Mouse (Mus musculus): ENCODE measurements around the gene Clcn2. TPM values are rescaled to one million over a fixed set of nuclear protein-coding genes. Genes with fewer than 3 reads are reported as not detected.
A peak's percentile ranks its signal among the peaks of the same experiment; 100 is the strongest.

The Clcn2 gene
- polyA plus RNA-seq, 1 experiment from 2014 or later = 5.7 TPM

GRCm38 (mm10) chr16:20701729-20702521, 15.6 kb downstream of the Clcn2 start:
- WGBS (ENCODE audit: insufficient replicate concordance) = 37% methylated on average over 12 of the region's 12 CpGs
- H3K36me3 ChIP-seq (ENCODE audit: control insufficient read depth, insufficient read depth, low read length) = peaks cover 3% of the 10 kb centered on the region; the same call in 1 of the 2 replicates
- H3K27ac ChIP-seq (ENCODE audit: low read depth, low read length) = no peak overlapping the region
- no peak overlapping the region for H3K4me3 ChIP-seq (ENCODE audit: low read depth, low read length)
- no peak overlapping the region for H3K9ac ChIP-seq (ENCODE audit: low read depth, low read length)
- peak overlapping the region; percentile 19 for H3K4me2 ChIP-seq
- H3K4me1 ChIP-seq (ENCODE audit: control insufficient read depth, insufficient read depth, low read length) = peaks cover 15% of the 10 kb centered on the region
- ATAC-seq (replicated peaks; ENCODE audit: insufficient number of reproducible peaks, low FRiP score, low TSS enrichment) = 0 out of 2 replicates have a peak, but pooled peaks have one; percentile 20
- 0 out of 2 replicates have a peak, but pooled peaks cover 2% of the 10 kb centered on the region for H3K27me3 ChIP-seq (ENCODE audit: control insufficient read depth, insufficient read depth, low read length)
- no peaks in the 10 kb centered on the region for H3K9me3 ChIP-seq (replicated peaks; ENCODE audit: control insufficient read depth, low read length)

GRCm38 (mm10) chr16:20701316-20701715, 16.2 kb downstream of the Clcn2 start:
- no peaks in the 10 kb centered on the region for H3K36me3 ChIP-seq (ENCODE audit: control insufficient read depth, insufficient read depth, low read length)
- no peak overlapping the region for H3K27ac ChIP-seq (ENCODE audit: low read depth, low read length)
- H3K9ac ChIP-seq (ENCODE audit: low read depth, low read length) = no peak overlapping the region
- ATAC-seq (replicated peaks; ENCODE audit: insufficient number of reproducible peaks, low FRiP score, low TSS enrichment) = no peak
- 56% methylated on average over 7 of the region's 7 CpGs for WGBS (ENCODE audit: insufficient replicate concordance)
- H3K4me2 ChIP-seq = no peak overlapping the region
- peaks cover 15% of the 10 kb centered on the region for H3K4me1 ChIP-seq (ENCODE audit: control insufficient read depth, insufficient read depth, low read length)
- peaks cover 5% of the 10 kb centered on the region; the same call in 1 of the 2 replicates for H3K27me3 ChIP-seq (ENCODE audit: control insufficient read depth, insufficient read depth, low read length)
- no peaks in the 10 kb centered on the region for H3K9me3 ChIP-seq (replicated peaks; ENCODE audit: control insufficient read depth, low read length)
- H3K4me3 ChIP-seq (ENCODE audit: low read depth, low read length) = no peak overlapping the region

- ATAC-seq (replicated peaks; ENCODE audit: insufficient number of reproducible peaks, low FRiP score, low TSS enrichment) = no peak
- WGBS (ENCODE audit: insufficient replicate concordance) = 47% methylated on average over 5 of the region's 5 CpGs
- no peak overlapping the region for H3K4me2 ChIP-seq
- peaks cover 12% of the 10 kb centered on the region; the same call in 1 of the 2 replicates for H3K27me3 ChIP-seq (ENCODE audit: control insufficient read depth, insufficient read depth, low read length)
- no peak overlapping the region for H3K9ac ChIP-seq (ENCODE audit: low read depth, low read length)
- H3K9me3 ChIP-seq (replicated peaks; ENCODE audit: control insufficient read depth, low read length) = no peaks in the 10 kb centered on the region
- peaks cover 21% of the 10 kb centered on the region for H3K4me1 ChIP-seq (ENCODE audit: control insufficient read depth, insufficient read depth, low read length)
- H3K36me3 ChIP-seq (ENCODE audit: control insufficient read depth, insufficient read depth, low read length) = no peaks in the 10 kb centered on the region
- no peak overlapping the region for H3K27ac ChIP-seq (ENCODE audit: low read depth, low read length)
- no peak overlapping the region for H3K4me3 ChIP-seq (ENCODE audit: low read depth, low read length)
Observed at GRCm38 (mm10) chr16:20700036-20700435, 17.5 kb downstream of the Clcn2 start.

GRCm38 (mm10) chr16:20699266-20699665, 18.3 kb downstream of the Clcn2 start:
- Histone ChIP-seq H3K27ac (ENCODE audit: low read depth, low read length) (no peak overlapping the region), H3K4me2 (no peak overlapping the region), H3K36me3 (ENCODE audit: control insufficient read depth, insufficient read depth, low read length) (no peaks in the 10 kb centered on the region), H3K4me1 (ENCODE audit: control insufficient read depth, insufficient read depth, low read length) (peaks cover 21% of the 10 kb centered on the region), H3K27me3 (ENCODE audit: control insufficient read depth, insufficient read depth, low read length) (peaks cover 17% of the 10 kb centered on the region; the same call in 1 of the 2 replicates), H3K9ac (ENCODE audit: low read depth, low read length) (no peak overlapping the region), H3K4me3 (ENCODE audit: low read depth, low read length) (no peak overlapping the region), H3K9me3 (replicated peaks; ENCODE audit: control insufficient read depth, low read length) (no peaks in the 10 kb centered on the region)
- 66% methylated on average over 5 of the region's 5 CpGs for WGBS (ENCODE audit: insufficient replicate concordance)
- ATAC-seq (replicated peaks; ENCODE audit: insufficient number of reproducible peaks, low FRiP score, low TSS enrichment) = no peak

- Histone ChIP-seq H3K27ac (ENCODE audit: low read depth, low read length) (no peak overlapping the region), H3K9me3 (replicated peaks; ENCODE audit: control insufficient read depth, low read length) (no peaks in the 10 kb centered on the region), H3K27me3 (ENCODE audit: control insufficient read depth, insufficient read depth, low read length) (peaks cover 17% of the 10 kb centered on the region; the same call in 1 of the 2 replicates), H3K4me3 (ENCODE audit: low read depth, low read length) (peak overlapping the region; percentile 34), H3K4me2 (peak overlapping the region; percentile 65), H3K36me3 (ENCODE audit: control insufficient read depth, insufficient read depth, low read length) (peaks cover 5% of the 10 kb centered on the region), H3K4me1 (ENCODE audit: control insufficient read depth, insufficient read depth, low read length) (peaks cover 15% of the 10 kb centered on the region; the same call in 1 of the 2 replicates), H3K9ac (ENCODE audit: low read depth, low read length) (peak overlapping the region; percentile 59)
- WGBS (ENCODE audit: insufficient replicate concordance) = 3% methylated on average over 46 of the region's 46 CpGs
- ATAC-seq (replicated peaks; ENCODE audit: insufficient number of reproducible peaks, low FRiP score, low TSS enrichment) = peak; percentile 51
Observed at GRCm38 (mm10) chr16:20695622-20696323, 21.8 kb downstream of the Clcn2 start.

- Histone ChIP-seq H3K27ac (ENCODE audit: low read depth, low read length) (no peak overlapping the region), H3K9me3 (replicated peaks; ENCODE audit: control insufficient read depth, low read length) (no peaks in the 10 kb centered on the region), H3K4me2 (no peak overlapping the region), H3K4me3 (ENCODE audit: low read depth, low read length) (no peak overlapping the region), H3K36me3 (ENCODE audit: control insufficient read depth, insufficient read depth, low read length) (peaks cover 13% of the 10 kb centered on the region), H3K4me1 (ENCODE audit: control insufficient read depth, insufficient read depth, low read length) (peaks cover 15% of the 10 kb centered on the region; the same call in 1 of the 2 replicates), H3K9ac (ENCODE audit: low read depth, low read length) (no peak overlapping the region), H3K27me3 (ENCODE audit: control insufficient read depth, insufficient read depth, low read length) (peaks cover 17% of the 10 kb centered on the region; the same call in 1 of the 2 replicates)
- 73% methylated on average over 8 of the region's 8 CpGs for WGBS (ENCODE audit: insufficient replicate concordance)
- ATAC-seq (replicated peaks; ENCODE audit: insufficient number of reproducible peaks, low FRiP score, low TSS enrichment) = no peak
Observed at GRCm38 (mm10) chr16:20694781-20695180, 22.8 kb downstream of the Clcn2 start.

- peak; percentile 90 for ATAC-seq (replicated peaks; ENCODE audit: insufficient number of reproducible peaks, low FRiP score, low TSS enrichment)
- Histone ChIP-seq H3K27me3 (ENCODE audit: control insufficient read depth, insufficient read depth, low read length) (peaks cover 15% of the 10 kb centered on the region; the same call in 1 of the 2 replicates), H3K36me3 (ENCODE audit: control insufficient read depth, insufficient read depth, low read length) (peaks cover 25% of the 10 kb centered on the region), H3K4me3 (ENCODE audit: low read depth, low read length) (peak within 1 kb of the TSS; percentile 65), H3K9me3 (replicated peaks; ENCODE audit: control insufficient read depth, low read length) (no peaks in the 10 kb centered on the region), H3K9ac (ENCODE audit: low read depth, low read length) (peak within 1 kb of the TSS; percentile 85), H3K4me1 (ENCODE audit: control insufficient read depth, insufficient read depth, low read length) (peaks cover 15% of the 10 kb centered on the region; the same call in 1 of the 2 replicates), H3K4me2 (peak within 1 kb of the TSS; percentile 86), H3K27ac (ENCODE audit: low read depth, low read length) (peak within 1 kb of the TSS; percentile 76)
- WGBS (ENCODE audit: insufficient replicate concordance) = under 1% methylated on average over 36 of the region's 37 CpGs
Observed at GRCm38 (mm10) chr16:20693111-20693701, 24.3 kb downstream of the Clcn2 start, which contains the start of gene Fam131a. Gene Fam131a, plus strand, starts transcription at chr16:20693241.

- Histone ChIP-seq H3K4me1 (ENCODE audit: control insufficient read depth, insufficient read depth, low read length) (peaks cover 15% of the 10 kb centered on the region; the same call in 1 of the 2 replicates), H3K4me3 (ENCODE audit: low read depth, low read length) (no peak overlapping the region), H3K9me3 (replicated peaks; ENCODE audit: control insufficient read depth, low read length) (no peaks in the 10 kb centered on the region), H3K36me3 (ENCODE audit: control insufficient read depth, insufficient read depth, low read length) (peaks cover 30% of the 10 kb centered on the region), H3K9ac (ENCODE audit: low read depth, low read length) (no peak overlapping the region), H3K27ac (ENCODE audit: low read depth, low read length) (no peak overlapping the region), H3K4me2 (peak overlapping the region; percentile 86), H3K27me3 (ENCODE audit: control insufficient read depth, insufficient read depth, low read length) (peaks cover 15% of the 10 kb centered on the region; the same call in 1 of the 2 replicates)
- 46% methylated on average over 16 of the region's 16 CpGs for WGBS (ENCODE audit: insufficient replicate concordance)
- no peak for ATAC-seq (replicated peaks; ENCODE audit: insufficient number of reproducible peaks, low FRiP score, low TSS enrichment)
Observed at GRCm38 (mm10) chr16:20692241-20692965, 25.1 kb downstream of the Clcn2 start.
